Mouse (Mus musculus) central nervous system, embryonic 14 days (tissue): ENCODE results near the gene Barx2. TPM values are rescaled to one million over a fixed set of nuclear protein-coding genes. Genes with fewer than 3 reads are reported as not detected.

Experiments
- polyA plus RNA-seq: library from polyadenylated mRNA; depleted of rRNA; stranded (reverse); fragments of >200 nt; gene quantifications from 2 replicates; pipeline ENCODE4 v1.2.3, GENCODE M21; 2012; rRNA removed

The Barx2 gene
- 0.27 and 2.8 TPM in 2 replicates for polyA plus RNA-seq

GRCm38 (mm10) chr9:31912921-31913738 is at the start of gene Barx2:
Gene Barx2 (minus strand): TSS chr9:31913462.

Other genes with a start within 250 kb of the Barx2 start
- gene Arhgap32, start 202.7 kb upstream of the Barx2 start, polyA plus RNA-seq: 9.2 and 11.0 TPM in 2 replicates